Mouse (Mus musculus): Measurements from ENCODE around the gene Zfp593.

DNA sequence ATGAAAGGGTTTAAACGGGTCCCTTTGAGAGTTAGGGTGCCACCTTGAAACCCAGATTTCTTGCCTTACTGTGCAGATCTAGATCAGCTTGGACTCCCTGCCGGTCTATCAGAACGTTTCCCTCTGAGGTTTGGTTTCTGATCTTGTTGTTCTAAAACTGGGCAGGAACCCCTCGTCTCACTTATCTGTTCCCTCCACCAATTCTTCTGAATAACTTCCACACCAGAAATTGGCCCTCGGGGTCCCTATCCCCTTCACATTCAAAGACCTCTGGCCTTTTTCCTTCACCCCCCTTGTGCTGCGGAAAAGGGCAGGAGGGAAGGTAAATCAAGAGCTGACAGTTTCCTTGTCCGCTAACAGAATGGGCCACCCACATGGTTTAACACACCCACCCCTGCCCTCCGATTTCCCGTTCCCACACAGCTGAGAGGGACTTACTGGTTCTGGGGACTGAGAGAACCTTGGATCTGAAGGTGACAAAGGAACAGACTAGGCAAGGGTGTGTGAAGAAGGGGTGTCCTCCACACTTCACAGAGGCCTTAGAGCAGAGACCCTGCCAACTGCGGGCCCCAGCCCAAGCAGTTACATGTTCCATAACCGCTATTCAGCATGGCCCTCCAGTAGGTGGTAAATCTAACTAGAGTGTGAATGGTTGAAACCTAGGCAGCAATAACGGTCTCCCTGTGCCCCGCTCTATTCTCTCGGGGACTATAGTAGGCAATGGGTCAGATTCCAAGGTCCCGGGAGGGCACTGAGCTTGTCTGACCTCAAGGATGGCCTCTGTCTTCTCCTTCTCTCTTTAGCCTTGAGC is 7.7 kb upstream of the Zfp593 start:
- TF ChIP-seq CTCF (IDR thresholded peaks at IDR 0.05; ENCODE audit: low read depth): no peak
- no peak for TF ChIP-seq EP300 (IDR thresholded peaks at IDR 0.05; ENCODE audit: low read depth)

Measured in liver, postnatal 0 days (tissue).